In the genomic region with DNA sequence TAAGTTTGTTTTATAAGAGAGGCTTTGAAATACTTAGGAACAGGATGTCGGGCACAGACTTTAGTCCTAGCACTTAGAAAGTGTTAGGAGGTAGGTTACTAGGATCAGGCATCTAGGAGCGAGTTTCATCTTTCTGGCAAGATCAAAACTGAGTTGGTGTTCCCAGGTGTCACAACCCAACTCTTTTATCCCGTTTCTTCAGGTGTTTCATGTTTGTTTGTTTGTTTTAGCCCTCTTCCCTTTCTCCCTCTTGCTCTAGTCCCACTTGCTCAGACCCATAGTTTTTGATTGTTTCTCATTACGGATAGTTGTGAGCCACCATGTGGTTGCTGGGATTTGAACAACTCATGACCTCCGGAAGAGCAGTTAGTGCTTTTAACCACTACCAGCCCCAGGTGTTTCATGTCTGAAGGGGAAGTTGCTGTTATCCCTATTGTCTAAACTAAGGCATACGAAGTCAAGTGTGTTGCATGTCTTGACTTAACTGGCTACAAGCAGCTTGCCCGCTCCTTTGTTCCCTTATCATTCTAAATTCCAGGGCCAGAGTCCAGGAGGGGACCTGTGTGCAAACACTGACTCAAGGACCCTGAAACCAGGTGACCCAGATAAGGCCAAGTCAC, we compare ENCODE assay signal across 8 mouse cellular contexts. TPM values are rescaled to one million over a fixed set of nuclear protein-coding genes. Genes with fewer than 3 reads are reported as not detected.
DNase-seq lines count a peak whose midpoint lies in the region; ATAC-seq lines count a peak whose summit lies in the region.

No protein-coding gene starts in this region.

- no peak for DNase-seq in heart, postnatal 36 days
- DNase-seq in T-cell, adult 2 months (ENCODE audit: low spot score): peak; percentile 57
- peak; percentile 75 for DNase-seq in induced T-regulatory cell, adult 2 months (ENCODE audit: low read depth)
- DNase-seq in midbrain, embryonic 11.5 days (ENCODE audit: low spot score, missing footprints): peak; percentile 85
- DNase-seq in adrenal gland, postnatal 14 days: no peak
- no peak for DNase-seq in layer of hippocampus, adult 18-20 months (ENCODE audit: low spot score in 2 of 2)
- no peak for DNase-seq in cerebellum, adult 9-11 months

- peak overlapping the region; percentile 73 for H3K4me3 ChIP-seq in heart, embryonic 13.5 days
- H3K4me3 ChIP-seq in midbrain, embryonic 11.5 days (ENCODE audit: low read depth, low read length): peak overlapping the region; percentile 59

- H3K9ac ChIP-seq in heart, embryonic 13.5 days: peak overlapping the region; percentile 83
- H3K9ac ChIP-seq in midbrain, embryonic 11.5 days (ENCODE audit: low read length): peak overlapping the region; percentile 80

- no peak for ATAC-seq in heart, embryonic 13.5 days (ENCODE audit: extremely low read depth, insufficient number of reproducible peaks, low FRiP score, low TSS enrichment)
- no peak for ATAC-seq in midbrain, embryonic 11.5 days (ENCODE audit: low FRiP score)

- peaks cover 14% of the 10 kb centered on the region for H3K4me1 ChIP-seq in heart, embryonic 13.5 days
- peaks cover 5% of the 10 kb centered on the region for H3K4me1 ChIP-seq in midbrain, embryonic 11.5 days (ENCODE audit: control insufficient read depth, insufficient read depth, low read length)

- peak overlapping the region; percentile 86 for H3K4me2 ChIP-seq in heart, embryonic 13.5 days
- peak overlapping the region; percentile 74 for H3K4me2 ChIP-seq in midbrain, embryonic 11.5 days

- intact Hi-C loops in heart, postnatal 36 days (cut with DNase I): loop anchor here (2.0 kb wide), 1 partner anchor 46 kb away; a partner anchor contains a TSS

- H3K27ac ChIP-seq in heart, embryonic 13.5 days (replicated peaks): peak overlapping the region; percentile 91
- peak overlapping the region; percentile 88 for H3K27ac ChIP-seq in midbrain, embryonic 11.5 days (ENCODE audit: low read depth, low read length)

- H3K27me3 ChIP-seq in heart, embryonic 13.5 days (replicated peaks): 0 out of 2 replicates have a peak, but pooled peaks cover 2% of the 10 kb centered on the region
- H3K27me3 ChIP-seq in midbrain, embryonic 11.5 days (ENCODE audit: control insufficient read depth, insufficient read depth, low read length): no peaks in the 10 kb centered on the region

- 61% methylated on average over 7 of the region's 7 CpGs for WGBS in heart, embryonic 13.5 days
- WGBS in midbrain, embryonic 11.5 days: 78% methylated on average over 7 of the region's 7 CpGs

- no peaks in the 10 kb centered on the region for H3K9me3 ChIP-seq in heart, embryonic 13.5 days
- H3K9me3 ChIP-seq in midbrain, embryonic 11.5 days (ENCODE audit: control insufficient read depth, low read length): no peaks in the 10 kb centered on the region

- H3K36me3 ChIP-seq in heart, embryonic 13.5 days: no peaks in the 10 kb centered on the region
- no peaks in the 10 kb centered on the region for H3K36me3 ChIP-seq in midbrain, embryonic 11.5 days (ENCODE audit: control insufficient read depth, insufficient read depth, low read length)

RNA-seq across cellular contexts. Expression of a gene that starts 46.1 kb away (rescaled TPM):
- polyA plus RNA-seq in heart, embryonic 13.5 days (2015; fragmentation: Nextera tagmentation; extraction: Ambion mirVana): 103 and 105 TPM in 2 replicates
- 10 to 100 TPM; 35.0 to 43.3 TPM for total RNA-seq in heart, postnatal 36 days (2021)
- polyA plus RNA-seq in midbrain, embryonic 11.5 days (2014; fragmentation: Nextera tagmentation; extraction: Ambion mirVana): 47.0 and 51.0 TPM in 2 replicates
- total RNA-seq in adrenal gland, postnatal 14 days (2021): 23.6 and 30.5 TPM in 2 replicates
- 10 to 100 TPM; 49.2 to 53.6 TPM for total RNA-seq in layer of hippocampus, adult 18-20 months (2021)

Comparison
In these comparisons a context has a peak if more than half of its experiments do, and no peak if none do; other contexts are left out.
1. DNase-seq: peak in T-cell, adult 2 months (single experiment), induced T-regulatory cell, adult 2 months (single experiment) and midbrain, embryonic 11.5 days (single experiment); none in heart, postnatal 36 days (0 of 2), adrenal gland, postnatal 14 days (single experiment), layer of hippocampus, adult 18-20 months (0 of 2) and cerebellum, adult 9-11 months (single experiment).